Mouse (Mus musculus) heart, adult 18-20 months (tissue): ENCODE measurements around the gene Phactr4. TPM values are rescaled to one million over a fixed set of nuclear protein-coding genes. Genes with fewer than 3 reads are reported as not detected.

Source experiments
- DNase-seq, 2 experiments: peaks; one replicate each; pipeline ENCODE4 v3.0.0; 2021 to 2022; ENCODE audit warnings: mixed read lengths in 1 of 2
- total RNA-seq, 2 experiments: library from RNA; stranded (reverse); gene quantifications; 2 replicates each; pipeline ENCODE4 v1.2.3; 2021

Gene Phactr4
- total RNA-seq, 2 experiments from 2014 or later: 17.6 to 20.1 TPM

DNA sequence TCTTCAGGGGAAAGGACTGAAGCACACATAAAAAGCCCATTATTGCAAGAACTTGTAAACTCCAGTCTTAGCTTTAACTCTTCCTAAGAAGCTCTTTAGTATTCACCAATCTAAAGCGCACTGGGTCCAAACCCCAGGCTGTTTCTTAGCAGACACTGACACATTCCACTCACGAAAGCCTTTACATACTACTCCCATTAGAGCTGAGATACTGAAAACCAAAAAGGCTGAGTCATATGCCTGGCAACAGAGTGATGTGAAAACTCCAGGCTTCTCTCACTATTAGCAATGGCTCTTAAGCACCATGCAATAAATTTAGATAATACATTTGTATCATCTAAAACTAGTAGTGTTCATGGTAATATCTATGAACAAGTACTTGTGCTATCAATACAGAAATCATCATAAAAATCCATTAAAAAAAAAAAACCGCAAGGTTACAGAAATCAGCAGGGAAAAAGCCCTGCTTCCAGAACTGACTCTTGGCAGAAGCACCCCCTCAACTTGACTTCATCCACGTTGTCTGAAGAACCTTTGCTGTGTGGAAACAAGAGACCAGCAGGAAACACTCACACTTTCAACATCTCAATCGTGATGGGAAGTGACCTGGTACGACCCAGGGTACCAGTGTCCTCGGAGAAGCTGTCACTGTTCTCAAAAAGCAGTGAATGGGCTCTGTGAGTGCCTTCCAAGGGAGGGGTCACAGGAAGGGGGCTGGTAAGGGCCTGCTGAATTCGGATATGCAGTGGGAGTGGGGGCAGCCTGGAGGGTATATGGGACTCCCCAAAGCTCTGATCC is 52.1 kb downstream of the Phactr4 start:
- DNase-seq: no peak

GRCm38 (mm10) chr4:132367480-132368201 is 54.6 kb downstream of the Phactr4 start:
- no peak for DNase-seq

DNA sequence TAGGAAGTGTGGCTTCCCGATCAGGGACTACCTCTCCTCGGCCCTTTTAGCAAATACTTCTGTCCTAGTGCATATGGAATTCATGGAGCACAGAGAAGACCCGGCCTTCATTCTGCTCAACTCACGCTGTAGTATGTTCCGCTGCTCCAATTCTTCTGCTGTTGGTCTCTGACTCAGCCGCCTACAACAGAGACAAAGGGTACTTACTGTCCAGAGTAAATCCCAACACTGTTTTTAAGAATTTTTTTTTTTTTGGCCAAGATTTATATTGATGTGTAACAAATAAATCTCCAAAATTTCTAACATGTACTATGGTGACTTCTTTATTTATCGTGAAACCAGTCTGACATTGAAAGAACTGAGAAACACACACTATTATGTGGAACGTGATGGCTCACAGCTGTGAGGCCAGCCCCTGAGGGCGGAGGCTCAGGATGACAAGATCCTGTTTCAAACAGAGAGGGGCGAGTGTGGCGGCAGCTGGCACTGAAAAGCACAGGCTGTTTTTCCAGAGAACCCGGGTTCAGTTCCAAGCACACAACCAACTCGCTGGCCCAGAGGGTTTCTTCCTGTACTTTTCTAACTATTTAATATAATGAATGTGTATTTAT is 56.7 kb downstream of the Phactr4 start:
- DNase-seq: no peak

- DNase-seq: no peak
Measured at GRCm38 (mm10) chr4:132363487-132363886, 58.8 kb downstream of the Phactr4 start.

GRCm38 (mm10) chr4:132359510-132359909 is 62.8 kb downstream of the Phactr4 start:
- DNase-seq: no peak

DNA sequence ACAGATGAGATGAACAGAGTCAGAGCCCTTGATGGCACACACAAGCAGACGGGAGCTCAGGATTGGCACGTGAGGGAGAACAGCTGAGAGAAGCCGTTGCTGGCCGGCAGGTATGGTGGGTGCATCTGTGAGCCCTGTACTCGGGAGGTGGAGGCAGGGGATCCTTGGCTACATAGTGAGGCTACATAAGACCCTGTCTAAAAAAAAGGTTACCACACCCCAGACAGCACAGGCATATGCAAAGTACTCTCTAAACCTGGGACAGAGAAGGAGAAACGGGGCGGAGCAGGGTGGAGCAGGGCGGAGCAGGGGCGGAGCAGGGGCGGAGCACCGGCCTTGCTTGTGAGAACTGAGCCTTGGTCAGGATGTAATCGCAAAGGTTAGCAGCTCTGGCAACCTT is 66.1 kb downstream of the Phactr4 start:
- DNase-seq: peak; percentile 39 to 41

DNA sequence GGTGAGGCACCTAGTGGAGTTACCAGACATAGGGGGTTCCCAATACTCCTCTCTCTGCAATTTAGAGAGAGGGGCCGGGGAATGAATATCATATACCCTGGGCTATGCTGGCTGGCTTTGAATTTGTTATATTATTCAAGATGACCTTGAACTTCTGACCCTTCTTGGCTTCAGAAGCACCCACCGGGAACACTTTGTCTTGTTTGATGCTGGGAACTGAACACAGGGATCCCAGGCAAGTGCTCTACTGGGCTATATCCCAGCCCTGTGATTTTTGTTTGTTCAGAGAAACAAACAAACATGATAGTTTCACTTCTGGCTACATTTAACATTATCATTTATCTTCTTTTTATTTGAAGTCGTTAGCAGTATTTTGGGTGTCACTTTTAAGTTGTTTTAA is 66.9 kb downstream of the Phactr4 start:
- DNase-seq: no peak

DNA sequence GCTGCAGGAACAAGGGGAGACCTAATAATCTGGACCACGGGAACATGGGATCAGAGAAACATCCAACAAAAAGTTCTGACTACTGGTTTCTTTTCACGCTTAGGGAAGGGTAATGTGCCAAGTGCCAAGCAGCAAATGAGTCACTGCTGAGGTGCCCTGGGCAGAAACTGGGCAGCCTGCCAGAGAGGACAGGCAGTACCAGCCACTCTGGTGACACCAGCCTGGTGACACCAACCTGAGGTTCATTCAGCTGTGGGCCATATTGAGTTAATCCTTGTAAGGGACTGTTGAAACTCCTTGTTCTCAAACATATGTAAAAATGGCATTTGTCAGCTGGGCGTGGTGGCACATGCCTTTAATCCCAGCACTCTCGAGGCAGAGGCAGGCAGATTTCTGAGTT is 67.7 kb downstream of the Phactr4 start:
- DNase-seq: peak; percentile 42

DNA sequence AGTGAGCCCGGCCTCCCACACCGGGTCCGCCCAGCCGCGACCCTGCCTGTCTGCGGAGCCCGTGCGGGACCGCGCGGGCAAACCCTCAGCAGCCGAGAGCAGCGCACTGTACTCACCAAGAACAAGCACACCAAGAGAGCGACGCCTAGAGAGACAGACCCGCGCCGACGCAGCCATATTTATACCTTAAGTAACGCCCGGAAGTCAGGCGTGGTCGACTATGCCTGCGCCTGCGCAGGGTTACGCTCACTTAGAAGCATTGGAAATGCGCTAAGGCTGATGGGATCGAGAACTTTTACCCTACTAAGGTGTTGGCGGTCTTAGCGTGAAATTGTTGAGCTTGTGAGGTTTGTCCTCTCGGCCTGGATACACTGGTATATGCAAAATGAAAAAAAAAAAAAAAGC is 68.8 kb downstream of the Phactr4 start, which contains the start of gene Rcc1:
TSS of gene Rcc1 (minus strand) at position 125 of the 405 bp plus-strand sequence.
- DNase-seq: peak; percentile 96 to 98

- DNase-seq: peak; percentile 31 to 60
Measured at GRCm38 (mm10) chr4:132352739-132353138, 69.5 kb downstream of the Phactr4 start.

- DNase-seq: no peak
Measured at GRCm38 (mm10) chr4:132351401-132351800, 70.9 kb downstream of the Phactr4 start.

DNA sequence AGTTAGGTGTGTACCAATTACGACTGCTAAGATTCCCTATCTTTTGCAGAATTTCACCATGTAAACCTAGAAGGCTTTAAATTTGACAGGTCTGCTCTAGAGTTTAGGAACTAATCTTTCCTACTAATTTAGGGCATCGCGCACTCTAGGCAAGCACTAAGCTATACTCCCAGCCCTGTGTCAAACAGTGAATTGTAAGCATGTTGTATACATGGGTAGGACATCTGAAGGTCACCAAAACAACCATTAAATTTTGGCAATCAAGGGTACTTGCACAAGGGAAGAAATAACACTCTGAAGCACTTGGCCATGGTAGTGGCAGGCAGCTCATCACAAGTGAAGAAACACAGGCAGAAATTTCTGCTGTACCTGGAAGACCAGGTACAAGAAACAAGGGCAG is 71.4 kb downstream of the Phactr4 start:
- DNase-seq: no peak

DNA sequence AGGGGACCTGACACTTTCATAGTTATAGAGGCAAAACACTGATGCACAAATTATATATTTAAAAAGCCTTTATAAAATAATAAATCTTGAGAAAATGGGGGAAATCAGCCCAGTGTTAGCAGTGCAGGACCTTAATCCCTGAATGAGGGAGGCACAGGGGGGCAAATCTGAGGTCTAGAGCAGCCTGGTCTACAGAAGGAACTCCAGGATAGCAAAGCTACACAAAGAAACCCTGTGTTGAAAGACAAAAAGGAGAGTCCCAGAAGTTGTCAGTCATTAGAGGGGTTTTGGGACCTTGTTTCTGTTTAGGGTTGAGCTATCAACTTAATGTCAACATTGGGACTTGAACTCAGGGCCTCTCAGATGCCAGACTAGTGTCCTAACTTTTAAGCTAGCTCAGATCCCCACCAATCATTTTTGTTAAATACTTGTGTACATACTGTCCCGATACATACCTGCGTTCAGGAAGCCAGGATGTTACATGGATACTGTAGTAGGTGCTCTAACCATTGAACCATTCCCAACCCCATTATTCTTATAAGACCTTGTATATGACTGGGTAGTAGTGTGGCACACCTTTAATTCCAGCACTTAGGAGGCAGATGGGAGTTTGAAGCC is 72.1 kb downstream of the Phactr4 start:
- no peak for DNase-seq

- no peak for DNase-seq
Measured at GRCm38 (mm10) chr4:132349495-132350122, 72.7 kb downstream of the Phactr4 start.

- DNase-seq: no peak
Measured at GRCm38 (mm10) chr4:132346661-132347060, 75.6 kb downstream of the Phactr4 start.

- DNase-seq: no peak
Measured at GRCm38 (mm10) chr4:132346261-132346660, 76.0 kb downstream of the Phactr4 start.

GRCm38 (mm10) chr4:132345843-132346212 is 76.5 kb downstream of the Phactr4 start:
- DNase-seq: no peak

- DNase-seq: peak; percentile 94 to 98
Measured at GRCm38 (mm10) chr4:132345135-132345842, 77.0 kb downstream of the Phactr4 start.

GRCm38 (mm10) chr4:132344403-132345134 is 77.7 kb downstream of the Phactr4 start:
- DNase-seq: no peak

DNA sequence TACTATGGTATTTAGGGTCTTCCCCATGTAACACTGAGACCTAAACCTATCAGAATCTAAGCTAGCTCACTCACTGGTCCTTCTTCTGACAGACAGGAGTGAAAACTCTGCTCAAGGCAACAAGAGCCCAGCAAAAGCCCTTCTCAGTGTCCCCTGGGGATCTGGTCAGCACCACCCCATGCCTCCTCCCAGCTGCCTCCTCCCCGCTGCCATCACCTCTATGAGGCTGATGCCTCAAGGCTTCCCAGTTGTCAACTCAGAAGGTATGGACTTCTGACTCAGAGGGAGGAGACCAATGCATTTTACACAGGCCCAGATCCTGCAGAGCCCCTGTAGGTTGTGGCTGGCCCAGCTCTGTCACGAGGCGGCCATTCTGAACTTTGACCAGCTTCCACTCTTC is 80.8 kb downstream of the Phactr4 start:
- no peak for DNase-seq

GRCm38 (mm10) chr4:132338943-132339342 is 83.3 kb downstream of the Phactr4 start:
- DNase-seq: peak; percentile 72 to 79
